Mouse (Mus musculus) olfactory bulb, adult 2 months (tissue): ENCODE measurements around the gene Dusp1.

Experiments
- CTCF ChIP-seq: fragments of 200-500 bp; IDR thresholded peaks from 2 replicates; pipeline ENCODE4 v1.5.1; 2012; ENCODE audit warnings: low read depth, mild to moderate bottlenecking, low read length, moderate library complexity; ENCODE audit not compliant: insufficient read depth
- POLR2A ChIP-seq: fragments of 200-500 bp; IDR thresholded peaks from 2 replicates; pipeline ENCODE4 v1.6.1; 2012; ENCODE audit warnings: mild to moderate bottlenecking, low read depth, low read length, moderate library complexity; ENCODE audit not compliant: insufficient read depth

- TF ChIP-seq CTCF (no peak), POLR2A (no peak)
These were observed 1.5 kb upstream of the Dusp1 start for GRCm38 (mm10) chr17:26563476-26563875.
